Mouse (Mus musculus): Measurements from ENCODE around the gene Vstm4. TPM values are rescaled to one million over a fixed set of nuclear protein-coding genes. Genes with fewer than 3 reads are reported as not detected.

The Vstm4 gene
- total RNA-seq, 2 experiments from 2014 or later: 2.5 to 3.0 TPM

DNA sequence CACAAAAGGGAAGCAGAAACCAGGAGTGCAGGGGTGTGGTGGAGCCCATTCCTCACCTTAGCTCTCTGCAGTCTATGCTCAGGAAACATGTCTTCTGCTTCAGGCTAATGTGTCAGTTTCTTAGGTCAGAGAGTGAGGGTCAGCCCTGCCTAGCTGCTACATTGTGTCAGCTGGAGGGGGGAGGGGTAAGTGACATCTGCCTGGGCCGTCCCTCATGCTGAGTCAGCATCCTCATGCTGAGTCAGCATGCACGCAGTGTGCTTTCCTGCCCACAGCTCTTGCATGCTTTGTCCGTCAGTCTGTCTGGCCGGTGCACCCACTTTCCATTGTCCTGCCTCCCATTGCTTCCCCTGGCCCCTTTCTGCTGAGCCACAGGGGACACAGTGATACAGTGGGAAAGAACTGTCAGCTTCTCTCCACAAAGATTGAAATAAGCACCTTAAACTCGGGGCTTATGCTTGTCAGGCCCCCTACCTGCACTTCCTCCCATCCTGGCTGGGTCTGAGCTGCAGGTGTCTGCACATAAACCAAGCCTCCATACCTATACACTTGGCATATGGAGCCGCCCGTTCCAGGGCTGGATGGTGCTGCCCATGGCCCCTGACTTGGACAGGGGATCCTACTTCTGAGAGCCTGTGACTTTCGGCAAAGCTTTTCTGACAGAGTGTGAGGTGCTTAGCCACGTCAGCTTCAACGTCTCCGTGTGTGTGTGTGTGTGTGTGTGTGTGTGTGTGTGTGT, 3.4 kb downstream of the Vstm4 start:
- no peak for DNase-seq

DNA sequence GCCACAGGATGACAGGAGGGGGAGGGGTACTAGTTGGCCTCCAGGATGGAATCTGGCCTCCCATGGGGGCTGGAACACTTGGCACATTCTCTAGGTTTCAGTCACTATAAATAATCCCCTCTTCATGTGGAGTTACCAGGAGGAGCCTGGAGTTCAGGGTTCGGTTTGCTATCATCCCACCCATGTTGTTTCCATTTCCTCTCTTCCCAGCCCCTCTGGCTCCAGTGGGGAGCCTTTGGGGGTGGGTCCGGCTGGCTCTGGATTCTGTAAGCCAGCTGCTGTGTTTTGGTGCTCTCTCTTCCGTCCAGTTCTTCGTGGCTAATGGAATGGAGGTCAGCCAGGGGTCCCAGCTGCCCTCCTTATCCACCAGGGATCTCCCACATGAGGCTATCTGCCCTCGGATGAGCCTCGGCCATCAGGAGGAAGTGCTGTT, 4.6 kb downstream of the Vstm4 start:
- peak; percentile 44 for DNase-seq

DNA sequence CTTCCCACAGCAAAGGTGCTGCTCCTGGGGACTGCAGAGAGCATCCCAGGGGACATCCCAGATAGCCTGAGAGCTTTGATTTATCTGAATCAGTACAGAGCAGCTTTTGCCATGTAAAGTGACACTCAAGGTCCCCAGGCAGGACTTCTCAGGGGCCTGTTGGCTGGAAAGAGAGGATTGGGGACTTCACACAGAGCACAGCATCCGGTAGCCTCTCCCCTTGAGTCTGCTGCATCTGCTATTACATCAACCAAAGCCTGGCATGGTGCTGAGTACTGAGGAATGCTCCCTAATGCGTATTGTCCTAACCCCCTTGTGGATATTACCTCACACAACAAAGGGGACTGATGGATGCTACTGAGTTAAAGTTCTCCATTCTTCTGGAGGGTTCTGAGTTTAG, 5.1 kb downstream of the Vstm4 start:
- no peak for DNase-seq

DNA sequence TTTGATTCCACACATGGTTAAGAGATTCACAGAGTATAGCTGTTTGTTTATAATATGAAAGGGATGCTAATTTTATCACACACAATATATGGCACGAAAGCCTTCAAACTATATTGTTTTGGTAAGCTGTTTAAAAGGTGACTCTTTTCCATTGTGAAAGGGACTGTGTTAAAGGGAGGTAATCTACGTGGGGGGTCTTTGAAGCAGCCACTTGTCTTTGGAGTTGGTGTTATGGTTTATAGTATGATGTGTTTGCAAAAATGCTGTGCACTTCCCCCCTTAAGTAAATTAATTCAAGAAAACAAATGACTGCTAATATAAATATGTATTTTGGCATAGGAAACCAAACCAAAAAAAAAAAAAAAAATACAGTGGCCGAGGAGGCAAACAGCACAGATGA, 8.8 kb downstream of the Vstm4 start:
- no peak for DNase-seq

DNA sequence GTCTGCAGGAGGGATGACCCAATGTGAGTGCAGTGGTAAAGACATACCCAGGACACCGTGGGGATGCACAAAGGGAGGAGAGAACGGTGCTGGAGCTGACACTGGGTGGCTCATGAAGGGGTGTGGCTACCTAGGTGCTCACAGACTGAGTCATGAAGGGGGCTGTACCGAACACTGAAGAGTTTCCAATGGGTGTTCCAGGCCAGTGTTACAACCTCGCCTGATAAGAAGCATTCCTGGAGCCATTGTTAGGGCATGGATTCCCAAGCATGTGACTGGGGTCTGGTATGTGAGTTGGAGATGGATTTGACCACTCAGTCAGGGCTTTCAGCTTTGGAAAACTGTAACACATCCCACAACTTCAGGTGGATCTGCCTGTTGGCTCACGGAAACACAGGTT, 15.4 kb downstream of the Vstm4 start:
- no peak for DNase-seq

DNA sequence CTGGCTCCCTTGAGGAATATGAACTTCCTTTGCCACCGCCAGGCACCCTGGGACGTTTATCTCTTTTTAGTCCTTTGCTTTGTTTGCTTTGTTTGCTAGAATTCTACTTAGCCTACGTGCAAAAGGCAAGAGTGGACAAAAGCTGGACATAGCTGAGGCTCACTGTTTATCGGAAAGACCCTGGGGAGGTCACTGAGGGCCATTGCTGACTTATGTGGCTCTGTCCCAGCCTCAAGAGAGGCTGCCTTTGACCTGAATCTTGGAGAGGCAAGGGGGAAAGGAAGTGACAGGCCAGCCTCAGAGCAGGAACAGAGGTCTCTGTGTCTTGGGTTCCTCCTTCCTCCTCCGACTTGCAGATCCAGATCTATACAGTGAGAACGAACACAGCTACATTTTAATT, 21.0 kb downstream of the Vstm4 start:
- no peak for DNase-seq

DNA sequence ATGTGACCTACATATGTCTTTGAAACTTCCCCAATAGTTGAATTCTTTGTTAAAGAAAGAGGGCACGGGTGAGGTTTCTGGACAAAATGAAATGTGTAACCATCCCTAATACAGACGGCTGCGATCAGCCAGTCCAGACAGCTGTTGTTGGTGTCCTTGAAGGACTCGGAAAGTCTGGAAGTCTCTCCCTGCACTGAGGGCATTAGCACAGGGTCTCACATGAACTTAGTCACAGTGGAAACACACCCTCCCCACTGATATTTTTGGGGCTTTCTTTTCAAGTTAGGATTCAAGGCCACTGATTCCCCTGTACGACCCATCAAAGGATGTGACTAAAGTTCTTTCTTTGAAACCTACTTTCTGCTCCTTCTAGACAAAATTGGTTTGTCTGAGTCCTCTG, 23.8 kb downstream of the Vstm4 start:
- DNase-seq: no peak

DNA sequence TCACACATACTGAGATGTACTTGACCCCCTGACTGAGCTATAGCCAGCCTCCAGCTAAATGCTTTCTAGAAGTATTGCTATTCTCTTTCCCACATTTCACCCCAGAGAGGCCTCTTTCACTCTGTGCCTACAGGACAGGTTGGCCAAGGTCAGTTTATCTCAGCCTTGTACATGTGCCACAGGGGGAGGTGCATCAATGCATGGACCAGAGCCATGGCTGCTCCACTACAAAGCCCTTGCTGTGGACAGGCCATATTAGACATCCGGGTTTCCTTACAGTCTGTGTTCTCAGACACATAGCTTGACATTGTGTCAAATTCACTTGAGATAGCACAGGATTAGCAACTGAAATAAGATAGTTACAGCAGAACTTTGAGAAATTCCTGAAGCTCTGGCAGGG, 25.1 kb downstream of the Vstm4 start:
- DNase-seq: no peak

DNA sequence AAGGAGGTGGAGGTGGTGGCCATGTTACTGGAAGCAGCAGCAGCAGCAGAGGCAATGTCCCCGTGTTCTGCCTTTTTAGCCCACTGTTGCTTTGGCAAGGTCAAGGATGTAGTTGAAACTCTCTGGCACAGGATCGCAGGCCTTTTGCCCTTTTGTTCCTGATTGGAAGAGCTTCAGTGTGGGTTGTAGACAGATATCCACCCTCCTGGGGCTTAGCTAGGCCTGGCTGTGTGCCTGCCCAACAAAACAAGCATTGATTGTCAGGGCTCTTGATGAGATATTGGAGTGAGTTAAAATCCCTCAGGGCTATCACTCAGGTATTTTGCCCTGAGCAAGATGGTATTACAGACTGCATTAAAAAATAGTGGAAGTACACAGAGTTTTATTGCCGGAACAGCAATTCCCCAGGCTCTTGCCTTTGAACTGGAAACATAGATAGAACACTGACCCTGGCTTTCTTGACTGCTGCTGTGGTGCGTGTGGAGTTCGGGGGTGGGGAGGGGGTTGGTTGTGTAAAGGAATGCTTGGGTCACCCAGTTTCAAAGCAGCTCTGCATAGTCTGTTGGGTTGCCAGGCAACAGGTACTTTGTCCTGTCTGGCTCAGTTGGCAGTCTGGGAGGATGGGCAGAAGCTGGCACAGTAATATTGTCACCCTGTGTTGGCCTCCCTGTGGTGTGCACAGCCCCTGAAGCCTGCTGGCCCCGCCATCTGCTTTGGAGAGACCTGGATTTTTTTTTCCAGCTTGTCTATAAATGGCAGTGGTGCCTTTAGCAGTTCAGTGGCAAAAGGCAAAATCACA, 32.5 kb downstream of the Vstm4 start:
- no peak for DNase-seq

DNA sequence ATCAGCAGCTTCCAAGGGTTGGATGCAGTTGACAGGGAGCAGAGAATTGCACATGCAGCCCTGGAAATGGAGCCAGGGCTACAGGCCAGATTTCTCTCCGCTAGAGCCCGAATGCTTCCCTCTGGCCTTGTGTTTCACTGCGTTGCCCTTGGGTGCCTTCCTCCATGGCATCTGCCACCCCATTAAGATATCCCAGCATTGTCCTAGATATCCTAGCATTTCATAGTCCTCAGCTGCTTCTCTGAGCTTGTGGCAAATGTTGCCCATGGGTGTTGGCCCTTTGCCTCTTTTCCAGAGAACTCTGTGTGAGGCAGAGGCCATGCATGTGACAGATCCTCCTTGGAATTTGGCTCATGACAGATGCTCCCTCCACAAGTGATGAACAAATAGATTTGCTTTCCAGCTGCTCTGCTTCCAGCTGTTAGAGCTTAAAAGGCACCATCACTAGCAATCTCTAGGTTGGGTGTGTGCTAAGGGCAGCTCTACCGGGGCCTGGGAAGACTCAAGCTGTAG, 37.8 kb downstream of the Vstm4 start:
- DNase-seq: peak; percentile 79

DNA sequence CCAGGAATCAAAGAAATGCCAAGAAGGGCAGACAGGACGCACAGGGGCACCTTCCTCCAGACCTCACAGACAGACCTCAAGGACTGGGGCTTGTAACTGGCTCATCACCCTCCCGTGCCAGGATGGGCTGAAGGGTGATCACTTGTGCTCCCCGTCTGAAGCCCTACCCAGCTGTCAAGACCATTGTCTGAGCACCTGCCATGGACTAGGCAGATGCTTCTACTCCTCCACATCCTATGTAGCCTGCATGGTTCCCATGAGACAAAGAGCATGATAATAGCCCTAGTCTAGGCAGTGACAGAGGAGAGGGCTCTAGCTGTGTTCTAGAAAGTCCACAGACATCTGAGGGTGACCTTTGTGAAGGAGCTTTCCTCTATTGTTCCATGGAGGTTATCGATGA, 38.3 kb downstream of the Vstm4 start:
- no peak for DNase-seq

DNA sequence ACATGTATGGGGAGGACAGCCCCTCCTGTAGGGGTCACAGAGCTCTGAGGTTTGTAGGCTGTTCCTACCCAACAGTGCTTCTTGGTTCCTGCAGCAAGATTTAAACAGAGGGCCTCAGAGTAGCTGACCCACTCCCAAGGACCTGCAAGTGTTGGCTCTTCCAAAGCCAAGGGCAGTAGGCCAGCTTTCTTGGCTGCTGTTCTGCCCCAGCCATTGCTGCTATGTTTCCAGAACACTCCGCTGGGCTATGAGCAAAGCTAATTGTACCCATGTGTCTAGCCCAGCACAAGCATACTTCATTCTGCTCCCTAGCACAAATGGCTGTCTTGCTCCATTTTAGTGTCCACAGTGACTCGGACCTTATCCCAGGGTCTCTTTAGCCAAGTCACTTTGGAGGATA, 40.3 kb downstream of the Vstm4 start:
- DNase-seq: peak; percentile 84

DNA sequence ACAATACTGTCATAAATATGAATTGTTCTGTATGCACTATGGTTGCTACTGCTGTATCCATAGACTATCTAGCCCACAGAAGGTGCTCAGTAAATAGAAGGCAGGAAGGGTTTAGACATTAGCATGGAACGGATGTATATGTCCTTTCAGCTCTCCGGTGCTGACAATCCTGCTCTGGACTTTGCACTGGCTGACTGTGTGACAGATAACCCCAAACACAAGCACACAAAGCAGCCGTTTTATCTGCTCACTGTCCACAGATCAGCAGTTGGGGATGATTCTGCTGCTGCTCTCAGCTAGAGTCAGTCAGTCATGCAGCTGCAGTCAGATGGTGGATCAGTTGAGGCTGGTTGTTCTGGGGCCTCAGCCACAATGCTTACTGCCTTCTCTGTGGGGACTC, 46.6 kb downstream of the Vstm4 start:
- DNase-seq: no peak

DNA sequence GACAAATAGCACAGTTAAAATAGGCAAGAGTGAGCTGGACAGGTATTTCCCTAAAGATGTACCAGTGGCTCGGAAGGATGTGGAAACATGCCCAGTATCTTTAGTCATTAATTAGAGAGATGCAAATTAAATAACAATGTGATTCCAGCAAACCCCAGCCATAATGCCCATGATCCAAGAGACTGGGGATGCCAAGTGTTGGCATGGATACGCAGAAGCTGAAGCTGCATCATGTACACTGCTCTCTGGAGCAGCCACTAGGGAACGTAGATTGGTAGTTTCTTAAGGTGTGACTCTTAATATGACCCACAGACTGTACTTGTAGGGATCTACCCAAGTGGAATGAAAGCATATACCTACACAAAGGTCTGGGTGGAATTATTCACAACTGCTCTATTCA, 50.0 kb downstream of the Vstm4 start:
- DNase-seq: no peak

DNA sequence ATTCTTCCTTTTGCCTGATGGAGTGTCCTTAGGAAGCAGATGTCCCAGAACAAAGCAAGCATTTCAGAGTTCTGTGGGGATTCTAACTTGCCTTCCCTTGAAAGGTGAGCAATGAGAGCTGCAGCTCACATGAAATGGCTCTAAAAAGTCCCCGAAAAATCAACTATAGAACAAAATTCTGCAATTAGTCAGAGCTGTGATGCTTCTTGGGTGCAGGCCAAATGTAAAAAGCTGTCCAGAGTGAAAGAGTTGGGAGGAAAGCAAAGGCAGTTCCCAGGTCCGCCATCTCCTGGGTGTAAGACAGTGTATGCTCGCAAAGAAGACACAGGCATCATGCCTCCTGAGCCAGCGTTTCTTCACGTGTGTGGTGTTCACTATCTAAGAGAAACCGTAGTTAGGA, 52.6 kb downstream of the Vstm4 start:
- DNase-seq: no peak

DNA sequence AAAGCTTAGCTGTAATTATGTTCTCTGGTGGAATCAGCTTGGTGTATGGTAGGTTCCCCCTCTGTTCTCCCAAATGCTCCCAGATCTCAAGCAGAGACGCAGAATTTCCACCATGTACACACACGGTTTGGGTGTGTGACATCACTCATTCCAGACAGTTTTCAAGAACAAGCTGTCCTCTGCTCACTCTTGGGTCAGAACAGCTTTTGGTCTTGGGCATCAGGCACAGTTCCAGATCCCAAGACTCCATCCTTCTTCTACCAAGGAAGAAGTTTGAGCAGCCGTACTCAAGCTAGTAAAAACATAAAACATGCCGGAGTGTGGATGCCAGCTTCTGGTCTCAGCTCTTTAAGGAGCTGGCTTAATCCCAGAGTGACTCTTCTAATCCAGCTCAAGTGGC, 54.6 kb downstream of the Vstm4 start:
- DNase-seq: no peak

DNA sequence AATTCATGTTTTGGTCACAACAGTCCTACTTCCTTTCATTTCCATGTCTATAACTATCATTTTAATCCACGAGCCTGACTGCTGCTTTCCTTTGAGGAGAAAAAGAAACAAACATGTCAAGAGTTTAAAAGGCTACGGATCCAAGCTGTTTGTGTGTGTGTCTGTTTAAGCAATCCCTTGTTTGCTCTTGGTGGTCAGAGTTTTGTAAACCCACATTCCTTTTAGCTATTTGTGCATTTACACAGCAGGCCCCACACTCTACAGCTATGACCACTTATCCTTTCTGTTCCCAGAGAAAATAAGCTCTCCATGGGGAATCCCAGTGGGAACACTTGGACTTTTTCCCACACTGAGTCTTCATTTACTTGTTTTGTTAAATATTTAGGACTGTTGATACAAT, 58.8 kb downstream of the Vstm4 start:
- no peak for DNase-seq

DNA sequence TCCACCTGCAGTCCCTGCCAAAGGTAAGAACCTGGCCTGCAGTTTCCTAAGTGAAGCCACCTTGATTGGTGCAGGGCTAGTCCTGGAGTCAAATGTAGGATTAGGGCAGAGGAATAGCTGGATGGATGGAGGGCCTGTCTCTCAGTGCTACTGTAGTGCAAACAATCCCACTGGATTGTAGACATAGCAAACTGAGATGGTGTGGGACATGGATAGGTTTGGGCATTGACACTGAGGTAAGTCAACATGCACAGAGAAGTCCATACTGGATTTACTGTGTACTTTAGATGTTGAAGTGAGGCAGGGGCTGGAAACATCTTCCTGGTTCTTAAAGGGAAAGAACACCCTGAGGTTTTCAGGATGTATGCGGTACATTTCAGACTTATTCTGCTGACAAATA, 61.4 kb downstream of the Vstm4 start:
- no peak for DNase-seq

DNA sequence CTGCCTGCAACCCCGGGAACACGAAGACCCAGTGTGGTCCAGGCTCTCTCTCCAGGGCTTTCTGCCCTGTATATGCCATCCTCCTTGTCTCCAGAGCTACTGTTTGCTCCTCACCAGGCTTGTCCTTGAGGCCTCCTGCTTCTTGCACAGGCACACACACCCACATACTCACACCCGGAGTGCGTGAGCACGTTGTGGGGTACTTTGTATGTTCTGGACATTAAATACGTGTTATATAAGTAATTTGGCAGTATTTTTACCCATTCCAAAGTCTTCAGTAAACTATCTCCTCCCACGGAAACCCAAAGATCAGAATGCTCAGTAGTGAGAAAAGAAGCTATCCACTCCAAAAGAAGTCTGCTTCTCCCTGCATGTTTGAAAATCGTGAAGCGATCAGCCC, 67.3 kb downstream of the Vstm4 start:
- DNase-seq: no peak

DNA sequence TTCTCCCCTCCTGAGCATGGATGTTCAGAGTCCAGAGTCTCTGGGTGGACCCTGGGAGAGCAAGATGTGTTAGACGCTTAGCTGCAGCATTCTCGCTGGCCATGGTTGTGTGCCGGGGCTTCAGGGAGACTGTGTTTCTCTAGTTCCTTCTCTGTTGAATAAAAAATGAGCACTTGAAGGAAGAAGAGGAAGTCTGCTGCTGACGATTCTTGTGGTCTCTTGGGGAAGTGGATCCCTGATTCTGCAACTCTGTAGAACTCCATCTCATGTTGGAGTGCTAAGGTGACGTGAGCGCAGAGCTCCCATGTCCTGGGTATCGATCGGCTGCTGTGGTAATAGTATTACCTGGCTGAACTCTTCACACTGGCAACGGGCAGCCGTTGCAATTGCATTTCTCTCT, 75.2 kb downstream of the Vstm4 start:
- no peak for DNase-seq

DNA sequence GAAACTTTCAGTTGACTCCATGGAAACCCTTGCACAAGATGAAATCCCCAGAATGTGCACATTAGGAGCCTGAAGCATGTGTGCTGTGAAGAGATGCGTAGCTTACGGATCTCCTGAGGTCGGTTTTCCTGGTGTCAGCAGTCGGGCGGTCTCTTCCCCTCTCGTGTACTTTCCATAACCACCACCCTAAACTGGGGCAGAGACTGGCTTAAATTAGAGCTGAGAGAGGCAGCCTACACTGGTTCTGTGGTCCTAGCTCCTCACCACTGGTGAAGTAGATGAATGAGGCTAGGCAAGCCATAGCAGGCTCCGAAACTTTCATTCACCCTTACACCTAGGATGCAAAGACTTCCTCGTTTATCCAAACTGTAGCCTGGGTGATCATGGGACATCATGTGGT, 75.7 kb downstream of the Vstm4 start:
- DNase-seq: no peak

DNA sequence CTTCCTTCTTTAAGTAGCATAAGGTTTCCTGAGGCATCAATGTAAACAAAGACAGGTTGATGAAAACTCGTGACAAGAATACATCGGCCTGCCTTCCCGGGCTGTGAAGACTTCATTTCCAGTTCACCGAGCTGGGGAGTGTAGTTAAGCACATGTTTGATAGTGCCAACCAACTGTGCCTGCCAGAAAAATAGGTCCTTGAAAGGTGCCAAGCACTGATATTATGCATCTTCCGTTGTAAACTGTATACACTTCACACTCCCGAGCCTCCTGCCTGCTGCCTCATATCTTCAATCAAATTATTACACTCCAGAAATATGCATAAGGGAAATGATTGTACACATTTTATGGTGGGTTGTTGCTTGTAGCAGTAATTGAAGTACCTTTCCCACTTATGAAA, 77.5 kb downstream of the Vstm4 start:
- no peak for DNase-seq

DNA sequence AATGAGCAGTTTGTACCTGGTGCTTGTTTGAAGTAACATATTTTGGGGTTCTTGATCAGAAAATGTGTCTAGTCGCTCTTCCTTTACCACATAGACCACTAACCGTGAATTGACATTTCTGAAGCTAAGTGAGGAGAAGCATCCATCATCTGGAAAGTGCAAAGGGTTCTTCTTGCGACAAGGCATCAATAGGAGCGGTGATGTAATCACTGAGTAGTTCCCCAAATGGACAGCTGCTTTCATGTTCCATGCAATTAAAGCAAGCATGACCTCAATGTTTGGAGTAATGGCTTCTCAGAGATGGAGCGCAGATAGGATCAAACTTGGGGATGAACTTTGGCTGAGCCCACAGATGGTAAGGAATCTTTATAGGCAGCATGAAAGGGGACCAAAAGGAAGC, 82.7 kb downstream of the Vstm4 start:
- no peak for DNase-seq

DNA sequence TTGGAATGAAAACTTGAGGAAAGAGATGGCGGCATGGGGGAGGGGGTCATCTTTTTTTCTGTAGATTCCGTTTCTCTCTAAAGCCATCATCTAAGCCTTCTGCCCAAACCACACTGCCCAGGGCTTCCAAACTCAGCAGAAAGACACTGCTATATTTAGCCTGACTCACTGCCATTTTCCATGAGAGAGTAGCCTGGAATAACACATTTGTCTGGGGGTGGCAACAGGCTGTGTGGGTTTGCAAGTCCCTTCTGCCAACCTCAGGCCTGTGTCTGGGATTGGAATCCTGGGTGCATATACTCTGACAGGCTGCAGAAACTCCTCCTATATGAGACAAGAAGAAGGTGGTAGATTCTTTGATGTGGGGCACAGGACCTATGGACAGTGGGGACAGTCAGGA, 91.0 kb downstream of the Vstm4 start:
- no peak for DNase-seq

All from gastrocnemius, postnatal 25 days (tissue).